Mouse (Mus musculus): ENCODE data around the gene Ccl20. TPM values are rescaled to one million over a fixed set of nuclear protein-coding genes. Genes with fewer than 3 reads are reported as not detected.

The Ccl20 gene
- polyA plus RNA-seq (2015; fragmentation: Nextera tagmentation; extraction: Ambion mirVana): not detected in 2 replicates

DNA sequence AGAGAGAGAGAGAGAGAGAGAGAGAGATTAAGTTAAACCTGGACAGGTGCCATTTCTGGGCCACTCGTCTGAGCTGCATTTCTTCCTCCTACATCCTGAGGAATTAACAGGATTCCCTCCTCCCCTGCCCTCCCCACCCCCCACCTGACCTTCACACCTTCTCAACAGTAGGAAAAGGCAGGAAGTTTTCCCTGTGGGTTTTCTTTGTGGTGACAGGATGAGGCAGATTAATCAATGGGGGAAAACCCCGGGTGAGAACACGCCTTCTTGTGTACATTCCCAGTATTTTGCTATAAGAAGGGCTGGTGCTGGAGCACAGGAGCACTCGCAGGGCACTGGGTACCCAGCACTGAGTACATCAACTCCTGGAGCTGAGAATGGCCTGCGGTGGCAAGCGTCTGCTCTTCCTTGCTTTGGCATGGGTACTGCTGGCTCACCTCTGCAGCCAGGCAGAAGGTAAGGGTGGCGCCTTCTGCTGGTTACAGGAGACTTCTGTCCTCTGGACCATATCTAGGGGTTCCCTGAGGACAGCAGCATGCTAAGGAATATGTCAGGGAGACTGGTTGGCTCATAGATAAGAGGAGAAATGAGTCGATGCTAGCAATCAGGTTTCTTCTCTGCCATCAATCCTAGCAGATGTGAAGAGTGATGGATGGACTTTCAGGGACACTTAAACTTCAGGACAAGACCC is at the start of gene Ccl20:
Gene Ccl20, plus strand, starts transcription at position 320 of the 691 bp plus-strand sequence.

DNA sequence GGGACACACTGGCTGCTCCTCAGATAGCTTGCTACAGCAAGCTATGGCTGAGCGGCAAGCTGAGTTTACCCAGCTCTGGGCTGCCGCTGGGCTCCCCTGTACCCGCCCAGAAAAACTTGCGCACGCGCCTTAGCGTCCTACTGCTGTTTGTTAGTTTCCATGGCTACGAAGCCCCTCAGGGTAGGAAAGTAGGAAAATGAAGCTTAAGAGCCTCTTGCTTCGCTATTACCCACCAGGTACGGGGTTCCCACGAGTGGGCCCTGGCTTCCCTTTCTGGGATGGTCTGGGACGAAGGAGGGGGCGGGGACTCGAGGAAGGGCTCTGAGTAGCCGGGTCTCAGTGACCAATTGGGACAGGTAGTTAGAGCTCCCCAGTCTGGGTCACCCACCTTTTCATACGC is 43.0 kb downstream of the Ccl20 start, which contains the start of gene Daw1:
Gene Daw1, plus strand, starts transcription at position 150 of the 400 bp plus-strand sequence.

Other genes starting within 250 kb of the Ccl20 start
- gene A030005L19Rik, start 203.4 kb upstream of the Ccl20 start, polyA plus RNA-seq (2015; fragmentation: Nextera tagmentation; extraction: Ambion mirVana): not detected in 2 replicates
- not detected in 2 replicates for gene A030014E15Rik, start 191.8 kb upstream of the Ccl20 start, polyA plus RNA-seq (2015; fragmentation: Nextera tagmentation; extraction: Ambion mirVana)
- not detected in 2 replicates for gene Gm6217, start 185.4 kb upstream of the Ccl20 start, polyA plus RNA-seq (2015; fragmentation: Nextera tagmentation; extraction: Ambion mirVana)
- gene A030003K21Rik, start 173.4 kb upstream of the Ccl20 start, polyA plus RNA-seq (2015; fragmentation: Nextera tagmentation; extraction: Ambion mirVana): not detected in 2 replicates
- gene Gm7544, start 160.8 kb upstream of the Ccl20 start, polyA plus RNA-seq (2015; fragmentation: Nextera tagmentation; extraction: Ambion mirVana): not detected in 2 replicates
- gene Gm47955, start 156.5 kb upstream of the Ccl20 start, polyA plus RNA-seq (2015; fragmentation: Nextera tagmentation; extraction: Ambion mirVana): not detected in 2 replicates
- not detected in 2 replicates for gene Gm47959, start 116.2 kb upstream of the Ccl20 start, polyA plus RNA-seq (2015; fragmentation: Nextera tagmentation; extraction: Ambion mirVana)
- 0.61 and 0.86 TPM in 2 replicates for gene Slc19a3, start 78.3 kb upstream of the Ccl20 start, polyA plus RNA-seq (2015; fragmentation: Nextera tagmentation; extraction: Ambion mirVana)
- gene Krtap28-10, start 74.3 kb upstream of the Ccl20 start, polyA plus RNA-seq (2015; fragmentation: Nextera tagmentation; extraction: Ambion mirVana): not detected in 2 replicates
- gene Gm47969, start 71.8 kb upstream of the Ccl20 start, polyA plus RNA-seq (2015; fragmentation: Nextera tagmentation; extraction: Ambion mirVana): not detected in 2 replicates
- not detected in 2 replicates for gene A030005K14Rik, start 57.4 kb upstream of the Ccl20 start, polyA plus RNA-seq (2015; fragmentation: Nextera tagmentation; extraction: Ambion mirVana)
- not detected in 2 replicates for gene Krtap28-13, start 55.8 kb upstream of the Ccl20 start, polyA plus RNA-seq (2015; fragmentation: Nextera tagmentation; extraction: Ambion mirVana)
- gene Daw1, start 43.0 kb downstream of the Ccl20 start, polyA plus RNA-seq (2015; fragmentation: Nextera tagmentation; extraction: Ambion mirVana): 0.17 TPM in 1 of 2 replicates, not detected in the other

Data from urinary bladder, postnatal 0 days (tissue).